Mouse (Mus musculus) brain, embryonic 18.5 days (tissue): Measurements from ENCODE around the gene Saysd1.

Experiments
- DNase-seq: peaks from one replicate; pipeline ENCODE4 v3.0.0-alpha.2; 2012; ENCODE audit warnings: low read depth, low spot score

Gene Saysd1

DNA sequence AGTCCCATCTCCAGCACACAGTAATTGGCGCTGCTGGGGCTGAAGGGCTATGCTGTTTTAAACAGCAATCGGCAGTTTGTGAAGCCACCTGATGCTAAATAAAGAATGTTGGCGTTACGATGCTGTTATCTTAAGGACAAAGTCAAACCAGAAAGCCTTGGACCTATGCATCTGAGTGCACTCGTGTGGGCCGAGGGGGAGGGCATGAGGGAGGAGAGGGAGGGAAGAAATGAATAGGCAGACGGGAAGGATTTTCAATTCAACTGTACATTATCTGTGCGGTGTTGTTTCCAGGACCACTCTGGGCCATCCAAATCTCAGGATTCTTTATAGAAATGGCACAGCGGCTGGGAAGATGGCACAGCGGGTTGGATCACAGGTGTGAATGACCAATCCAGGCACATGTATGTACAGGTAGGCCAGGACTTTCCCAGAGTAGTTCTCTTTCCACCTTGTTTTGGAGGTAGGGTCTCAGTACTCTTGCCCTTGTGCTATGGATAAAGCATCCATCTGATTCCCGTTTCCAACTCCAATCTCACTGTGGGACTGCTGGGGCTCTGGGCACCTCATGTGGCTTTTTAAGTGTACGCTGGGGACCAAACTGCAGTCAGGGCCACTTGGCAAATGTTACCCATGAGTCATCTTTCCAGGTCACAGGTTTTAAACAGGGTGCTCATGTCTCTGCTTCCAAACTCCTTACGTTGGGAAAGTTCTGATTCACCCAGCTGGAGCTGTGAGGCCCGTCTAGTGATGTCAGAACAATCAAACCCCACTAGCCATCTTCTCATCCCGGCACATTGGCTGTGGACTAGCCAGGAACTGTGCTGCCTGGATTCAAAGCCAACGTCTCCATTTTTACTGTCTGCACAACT lies at the start of gene Saysd1:
Saysd1 (minus strand) TSS at position 51 of the 872 bp plus-strand sequence.
- no peak for DNase-seq

DNA sequence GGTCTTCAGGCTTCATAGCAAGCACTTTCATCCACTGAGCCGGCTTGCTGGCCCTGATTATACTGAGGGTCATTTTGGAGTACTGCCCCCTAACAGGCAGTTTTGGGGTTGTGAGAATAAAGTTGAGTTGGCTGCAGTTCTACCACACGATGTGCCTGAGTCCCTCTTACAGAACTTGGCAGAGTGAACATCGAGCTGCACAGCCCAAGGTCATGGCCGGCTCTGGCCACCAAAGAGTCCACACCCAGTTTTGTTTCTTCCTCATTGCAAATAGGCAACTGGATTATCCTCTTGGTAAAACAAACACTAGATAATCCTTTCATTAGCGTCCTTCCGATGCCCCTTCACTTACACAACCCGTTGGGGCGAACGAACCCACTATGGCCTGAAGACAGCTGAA lies 47.1 kb upstream of the Saysd1 start:
- DNase-seq, result no peak

GRCm38 (mm10) chr14:20183701-20184100 lies 45.4 kb upstream of the Saysd1 start:
- no peak for DNase-seq

DNA sequence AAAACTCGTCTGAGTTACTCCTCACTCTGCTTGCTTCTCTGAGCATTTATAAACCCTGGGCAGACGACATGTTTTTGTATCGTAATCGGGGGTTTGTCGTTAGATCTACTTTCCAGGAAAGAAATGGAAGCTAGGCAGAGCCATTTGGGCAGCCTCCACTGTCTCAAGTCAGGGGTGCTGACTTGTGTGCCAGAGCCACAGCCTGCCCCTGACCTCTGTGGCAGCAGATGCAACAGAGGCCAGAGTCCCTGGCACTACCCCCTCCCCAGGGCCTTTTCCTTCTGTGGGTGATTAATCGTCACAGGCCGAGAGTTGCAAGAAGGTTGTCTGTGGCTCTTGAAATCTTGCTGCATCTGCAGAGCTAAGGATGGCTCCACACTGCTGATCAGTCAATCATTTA lies 44.3 kb upstream of the Saysd1 start:
- no peak for DNase-seq

GRCm38 (mm10) chr14:20181466-20181921 lies 43.2 kb upstream of the Saysd1 start, which contains the start of gene Kcnk5:
Gene Kcnk5 (minus strand): TSS chr14:20181809.
- DNase-seq, result peak; percentile 39

- DNase-seq, result no peak
Measured at GRCm38 (mm10) chr14:20180751-20181162, 42.4 kb upstream of the Saysd1 start.

GRCm38 (mm10) chr14:20180304-20180703 lies 42.0 kb upstream of the Saysd1 start:
- DNase-seq, result no peak

DNA sequence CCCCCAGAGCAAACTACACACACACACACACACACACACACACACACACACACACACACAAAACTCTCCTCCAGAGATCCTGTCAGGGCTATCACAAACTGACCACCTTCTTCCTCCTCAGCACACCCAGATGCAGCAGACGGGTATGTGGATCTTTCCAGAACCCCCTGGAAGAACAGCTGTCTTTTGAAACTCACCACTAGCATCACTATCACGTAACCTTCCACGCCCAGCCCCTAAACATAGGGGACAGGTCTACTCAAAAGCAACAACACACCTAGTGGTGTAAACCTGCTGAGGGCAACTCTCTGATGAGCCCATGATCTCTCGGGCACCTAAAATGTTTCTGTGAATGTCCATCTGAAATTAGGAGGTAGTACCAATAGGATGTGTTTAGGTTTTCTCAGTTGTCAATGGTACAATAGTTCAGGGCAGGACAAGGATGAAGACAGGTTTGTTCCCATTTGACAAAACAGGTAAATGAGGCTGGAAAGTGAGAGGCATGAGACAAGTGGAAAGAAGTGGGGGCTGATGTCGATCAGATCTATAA lies 41.5 kb upstream of the Saysd1 start:
- DNase-seq, result no peak

- no peak for DNase-seq
Measured at GRCm38 (mm10) chr14:20179080-20179479, 40.7 kb upstream of the Saysd1 start.

- DNase-seq, result no peak
Measured at GRCm38 (mm10) chr14:20178593-20178992, 40.3 kb upstream of the Saysd1 start.

DNA sequence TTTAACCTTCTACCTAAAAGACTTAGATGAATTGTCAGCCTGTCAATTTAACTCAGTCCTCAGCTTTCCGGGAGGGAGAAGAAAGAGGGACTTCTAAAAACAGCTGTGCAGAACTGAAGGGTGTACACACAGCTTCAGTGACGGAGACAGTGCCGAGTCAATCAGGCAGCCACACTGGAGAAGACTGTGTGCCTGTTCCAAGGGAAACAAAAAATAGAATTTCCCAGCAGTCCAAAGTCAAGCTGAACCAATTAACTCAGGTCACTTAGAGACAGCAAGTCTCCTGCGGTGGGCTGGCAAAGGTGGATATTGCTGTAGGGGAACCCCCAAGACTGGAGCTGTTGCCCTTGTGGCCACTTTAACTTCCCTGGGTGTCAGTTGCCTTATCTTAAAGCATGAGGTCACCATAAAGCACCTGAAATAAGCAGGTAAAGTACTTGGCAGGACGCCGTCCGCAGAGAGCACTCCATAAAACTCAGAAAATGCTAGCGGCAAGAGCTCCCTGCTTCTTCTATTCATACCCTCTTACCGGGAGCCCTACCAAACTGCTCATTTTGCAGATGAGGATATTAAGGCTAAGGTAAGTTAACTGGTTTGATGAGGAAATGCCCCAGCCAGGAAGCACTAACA lies 39.3 kb upstream of the Saysd1 start:
- no peak for DNase-seq

DNA sequence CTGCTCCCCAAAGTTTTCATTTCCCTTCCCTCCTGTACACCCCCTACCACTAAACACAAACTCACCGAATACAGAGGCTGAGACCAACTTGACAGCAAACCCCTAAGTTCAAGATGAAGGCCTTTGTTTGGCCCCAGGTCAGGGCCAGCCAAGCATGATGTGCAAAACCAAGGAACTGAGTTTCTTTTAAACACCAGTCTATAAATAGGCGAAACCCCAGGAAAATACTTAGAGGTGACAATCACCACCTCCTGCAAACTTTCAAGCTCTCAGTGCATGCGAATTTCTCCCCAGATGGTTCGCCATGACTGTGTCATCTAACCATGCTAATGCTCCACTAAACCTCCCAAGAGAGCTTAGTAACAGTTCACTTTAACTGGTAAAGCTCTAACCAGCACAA lies 37.4 kb upstream of the Saysd1 start:
- DNase-seq, result no peak

GRCm38 (mm10) chr14:20175114-20175513 lies 36.8 kb upstream of the Saysd1 start:
- no peak for DNase-seq

GRCm38 (mm10) chr14:20174696-20175095 lies 36.4 kb upstream of the Saysd1 start:
- DNase-seq, result no peak

DNA sequence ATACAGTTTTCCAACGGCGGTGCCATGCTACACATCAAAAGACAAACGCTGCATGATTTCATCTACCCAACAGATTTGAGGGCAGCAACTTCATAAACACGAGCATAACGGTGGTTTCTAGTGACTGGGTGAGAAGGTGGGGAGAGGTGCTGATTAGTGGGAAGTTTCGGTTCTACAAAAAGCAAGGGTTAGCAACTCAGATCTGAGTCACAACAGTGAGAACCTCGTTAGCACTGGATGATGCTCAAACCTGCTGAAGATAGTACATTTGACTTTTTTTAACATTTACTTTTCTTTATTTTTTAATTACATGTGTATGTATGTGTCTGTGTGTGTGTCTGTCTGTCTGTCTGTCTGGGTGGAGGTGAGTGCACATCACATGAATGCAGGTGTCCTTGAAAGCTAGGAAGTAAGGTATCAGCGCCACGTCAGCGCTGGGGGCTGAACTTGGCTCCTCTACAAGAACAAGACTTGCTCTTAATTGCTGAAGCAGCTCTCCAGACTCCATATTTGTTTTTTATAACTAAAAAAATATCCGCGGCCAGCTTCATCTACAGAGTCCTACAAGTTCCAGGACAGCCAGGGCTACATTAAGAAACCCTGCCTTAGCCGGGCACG lies 35.6 kb upstream of the Saysd1 start:
- no peak for DNase-seq

DNA sequence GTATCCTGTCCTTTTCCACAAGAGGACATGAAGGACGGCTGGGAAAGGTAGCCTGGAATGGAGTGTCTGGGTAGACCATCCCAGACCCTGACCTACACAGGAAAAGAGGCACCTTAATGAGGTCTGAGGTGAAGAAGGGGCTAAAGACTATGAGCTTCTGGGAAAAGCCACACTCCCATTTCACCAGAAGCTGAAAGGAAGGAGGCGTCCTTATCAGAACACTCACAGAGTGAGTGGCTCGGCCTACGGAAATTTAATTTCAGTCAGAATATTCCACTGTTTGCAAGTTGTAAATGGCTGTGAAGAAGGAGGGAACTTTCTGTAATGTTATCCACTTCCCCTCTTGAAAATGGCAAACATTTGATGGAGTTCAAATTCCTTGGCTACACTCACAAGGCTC lies 34.6 kb upstream of the Saysd1 start:
- no peak for DNase-seq

DNA sequence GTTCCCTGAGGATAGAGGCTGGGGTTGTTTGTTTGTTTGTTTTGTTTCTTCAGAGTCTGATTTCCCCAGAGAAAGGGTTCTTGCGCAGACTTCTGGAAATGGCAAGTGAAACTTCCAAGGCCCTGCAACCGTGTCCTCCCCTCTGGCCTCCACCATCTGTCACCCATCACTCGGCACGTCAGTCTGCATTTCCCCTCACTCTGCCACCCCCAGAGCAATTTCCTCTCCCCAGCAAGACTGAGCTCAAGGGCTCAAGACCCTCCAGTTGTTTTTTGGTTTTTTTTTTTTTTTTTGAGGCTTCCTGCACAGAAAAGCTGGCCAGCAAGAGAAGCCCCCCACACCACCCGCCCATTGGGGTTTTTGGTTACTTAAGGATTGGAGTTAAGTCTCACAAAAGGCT lies 34.2 kb upstream of the Saysd1 start:
- DNase-seq, result no peak

DNA sequence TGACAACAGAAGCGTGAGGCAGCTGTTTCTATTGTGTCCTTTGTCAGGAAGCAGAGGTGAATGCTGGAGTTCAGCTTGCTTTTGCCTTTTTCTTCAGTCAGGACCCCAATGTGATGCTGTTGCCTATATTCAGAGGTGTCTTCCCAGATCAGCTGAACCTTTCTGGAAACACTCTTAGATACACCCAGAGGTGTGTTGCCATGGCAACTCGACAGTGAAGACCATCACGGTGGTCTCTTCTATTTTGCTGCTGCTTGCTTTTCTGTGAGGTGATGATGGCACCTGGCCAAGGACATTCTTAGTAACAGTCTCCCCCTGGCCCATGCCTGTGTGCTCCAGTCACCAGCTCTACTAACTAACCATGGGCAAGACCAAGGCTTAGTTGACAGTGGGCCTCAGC lies 33.5 kb upstream of the Saysd1 start:
- no peak for DNase-seq

- no peak for DNase-seq
Measured at GRCm38 (mm10) chr14:20169251-20169650, 30.9 kb upstream of the Saysd1 start.

DNA sequence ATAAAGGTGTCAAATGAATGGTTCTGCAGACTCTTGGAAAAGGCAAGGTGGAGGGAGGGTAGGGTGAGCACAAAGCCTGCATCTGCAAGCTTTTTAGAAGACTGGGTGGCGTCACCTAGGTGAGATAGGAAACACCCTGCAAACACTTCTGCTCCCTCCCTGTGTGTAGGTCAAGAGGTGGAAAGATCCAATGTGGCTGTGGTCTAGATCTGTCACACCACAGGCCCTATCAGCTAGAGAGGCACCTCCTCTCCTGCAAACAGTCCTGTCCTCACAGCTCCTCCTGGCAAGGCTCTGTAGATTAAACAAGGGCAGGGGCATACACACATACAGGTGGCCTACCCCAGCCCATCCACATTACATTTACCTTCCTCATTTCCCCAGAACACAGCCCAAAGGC lies 30.1 kb upstream of the Saysd1 start:
- DNase-seq, result no peak

DNA sequence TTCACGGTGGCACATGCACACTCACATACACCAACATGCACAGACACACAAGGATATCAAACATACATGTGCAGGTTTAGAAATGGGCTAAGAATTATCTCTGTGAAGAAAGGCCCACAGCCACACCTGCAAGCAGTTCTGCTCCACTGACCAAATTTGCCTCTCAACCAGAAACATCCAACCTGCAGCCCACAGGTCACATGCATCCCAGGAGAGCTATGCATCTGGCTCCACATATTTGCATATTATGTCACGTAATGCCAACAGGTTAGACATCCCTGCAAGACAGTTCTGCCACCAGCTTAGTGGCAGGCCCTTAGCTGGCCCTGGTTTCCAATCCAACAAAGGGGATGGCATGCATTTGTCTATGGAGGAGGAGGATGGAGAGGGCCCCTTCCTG lies 29.7 kb upstream of the Saysd1 start:
- no peak for DNase-seq

DNA sequence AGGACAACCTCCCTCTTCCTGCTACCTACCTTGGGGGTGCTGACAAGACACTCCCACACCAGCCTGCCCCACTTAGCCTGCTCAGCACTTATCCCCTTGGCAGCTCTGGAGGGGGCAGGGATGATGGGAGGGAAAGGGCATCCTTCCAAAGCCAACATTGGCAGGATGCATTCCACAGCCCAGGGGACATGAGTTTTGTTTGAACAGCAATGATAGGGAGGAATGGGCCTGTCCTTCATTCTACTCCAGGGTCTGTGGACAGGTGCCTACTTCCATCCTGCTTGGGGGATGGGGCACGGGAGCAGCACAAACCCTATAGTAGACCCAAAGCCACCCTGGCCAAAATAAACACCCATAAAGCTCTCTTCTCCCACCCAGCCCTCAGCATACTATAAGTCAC lies 27.1 kb upstream of the Saysd1 start:
- no peak for DNase-seq
